Comparison of ENCODE assay signal across 9 mouse cellular contexts in the genomic region with DNA sequence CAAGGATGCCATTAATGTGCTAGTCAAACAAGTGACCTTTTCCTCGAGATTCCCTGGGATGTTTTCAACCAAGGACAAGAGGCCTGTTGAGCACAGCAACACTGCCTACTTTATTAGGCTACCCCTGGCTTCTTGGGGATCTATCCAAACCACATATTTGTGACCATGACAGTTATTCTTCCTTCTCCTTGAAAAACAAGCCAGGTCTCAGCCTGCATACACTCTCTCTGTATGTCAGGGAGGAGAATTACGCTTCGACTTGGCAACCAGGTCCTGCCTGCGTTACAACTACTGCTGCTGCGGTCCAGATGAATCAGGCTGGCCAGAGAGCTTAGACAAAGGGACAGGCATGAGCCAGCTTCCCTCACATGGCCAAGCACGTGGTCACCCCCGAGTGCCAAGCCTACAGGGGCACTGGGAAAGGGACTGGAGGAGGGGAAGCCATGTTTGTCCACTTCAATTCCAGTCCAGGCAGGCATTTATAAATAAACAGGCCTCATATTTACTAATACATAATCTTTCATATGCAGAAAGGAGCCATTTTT.
DNase-seq lines count a peak whose midpoint lies in the region; ATAC-seq and TF ChIP-seq lines count a peak whose summit lies in the region.
"Had no signal": no experiment of that assay in that cellular context is flagged by ENCODE, and none has a peak within 500 bp of the region (broad histone marks: within the 10 kb centered on the region; RNA-seq: fewer than 3 reads in every experiment).

No protein-coding gene starts in this region.

- H3K4me2 ChIP-seq in kidney, embryonic 15.5 days: no peak overlapping the region
- H3K4me2 ChIP-seq: embryonic facial prominence, embryonic 13.5 days had no signal

- 86% methylated on average over 7 of the region's 7 CpGs for WGBS in kidney, embryonic 15.5 days

- H3K9ac ChIP-seq in kidney, embryonic 15.5 days: no peak overlapping the region
- H3K9ac ChIP-seq: embryonic facial prominence, embryonic 13.5 days had no signal

- DNase-seq in kidney, adult 11 months: peak; percentile 17
- peak; percentile 78 for DNase-seq in adrenal gland, postnatal 14 days
- DNase-seq in gastrocnemius, postnatal 25 days: peak; percentile 58
- DNase-seq in left cerebral cortex, adult 2 months (ENCODE audit: extremely low spot score in 1 of 2, low spot score in 2 of 2): peak; percentile 24 to 40
- DNase-seq in urinary bladder, postnatal 25 days (ENCODE audit: low spot score): peak; percentile 12
- DNase-seq in thymus, postnatal 0 days (ENCODE audit: low spot score): no peak

- TF ChIP-seq CTCF in left cerebral cortex, adult 2 months (IDR thresholded peaks at IDR 0.05): no peak

- peaks cover 3% of the 10 kb centered on the region; the same call in 1 of the 2 replicates for H3K4me1 ChIP-seq in kidney, embryonic 15.5 days

- H3K27ac ChIP-seq in kidney, embryonic 15.5 days: no peak overlapping the region
- H3K27ac ChIP-seq in left cerebral cortex, adult 2 months: no peak overlapping the region
- H3K27ac ChIP-seq: embryonic facial prominence, embryonic 13.5 days had no signal

- H3K36me3 ChIP-seq in kidney, embryonic 15.5 days: 0 out of 2 replicates have a peak, but pooled peaks cover 2% of the 10 kb centered on the region

- ATAC-seq in kidney, embryonic 15.5 days (replicated peaks; ENCODE audit: low FRiP score): no peak
- no peak for ATAC-seq in activated CD4-positive, CD25-positive, alpha-beta regulatory T cell, adult 4 months

- no peaks in the 10 kb centered on the region for H3K27me3 ChIP-seq in kidney, embryonic 15.5 days
- H3K27me3 ChIP-seq: embryonic facial prominence, embryonic 13.5 days had no signal

- no peaks in the 10 kb centered on the region for H3K9me3 ChIP-seq in kidney, embryonic 15.5 days (replicated peaks)
- H3K9me3 ChIP-seq: embryonic facial prominence, embryonic 13.5 days had no signal

- H3K4me3 ChIP-seq in kidney, embryonic 15.5 days (replicated peaks): no peak overlapping the region
- H3K4me3 ChIP-seq in left cerebral cortex, adult 2 months: no peak overlapping the region
- H3K4me3 ChIP-seq: embryonic facial prominence, embryonic 13.5 days had no signal

- intact Hi-C loops in left cerebral cortex, adult 2 months (cut with DNase I): no loop called here
